Mouse (Mus musculus) kidney, postnatal 14 days (tissue): ENCODE results near the gene Ripk3.

ENCODE experiments used
- DNase-seq: peaks from one replicate; pipeline ENCODE4 v3.0.0; 2022; ENCODE audit warnings: mixed read lengths

Ripk3 gene

GRCm38 (mm10) chr14:55793946-55794345 is 5.3 kb upstream of the Ripk3 start:
- peak; percentile 2 for DNase-seq

- DNase-seq, result peak; percentile 0
Measured at GRCm38 (mm10) chr14:55793461-55793860, 4.8 kb upstream of the Ripk3 start.

GRCm38 (mm10) chr14:55787731-55788130 is 934 bp downstream of the Ripk3 start:
- no peak for DNase-seq

- peak; percentile 12 for DNase-seq
Measured at GRCm38 (mm10) chr14:55785195-55785594, 3.5 kb downstream of the Ripk3 start.

DNA sequence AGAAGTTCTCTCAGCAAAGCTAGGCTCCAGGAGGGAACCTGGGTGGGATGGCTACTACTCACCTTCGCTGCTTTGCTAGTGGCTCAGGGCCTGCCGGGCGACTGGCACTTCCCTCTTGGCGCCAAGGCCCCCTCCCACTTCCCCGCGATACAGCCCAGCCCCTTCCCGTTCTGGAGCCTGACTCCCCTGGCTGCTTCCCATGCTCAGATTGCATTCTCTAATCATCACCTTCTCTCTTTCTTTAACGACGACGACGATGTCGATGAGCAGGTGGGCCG is 4.8 kb downstream of the Ripk3 start, which contains the start of gene Adcy4:
Gene Adcy4, minus strand, starts transcription at position 138 of the 278 bp plus-strand sequence.
- peak; percentile 48 for DNase-seq

- peak; percentile 66 for DNase-seq
Measured at GRCm38 (mm10) chr14:55783171-55783957, 5.3 kb downstream of the Ripk3 start.

GRCm38 (mm10) chr14:55782361-55782960 is 6.2 kb downstream of the Ripk3 start:
- no peak for DNase-seq

DNA sequence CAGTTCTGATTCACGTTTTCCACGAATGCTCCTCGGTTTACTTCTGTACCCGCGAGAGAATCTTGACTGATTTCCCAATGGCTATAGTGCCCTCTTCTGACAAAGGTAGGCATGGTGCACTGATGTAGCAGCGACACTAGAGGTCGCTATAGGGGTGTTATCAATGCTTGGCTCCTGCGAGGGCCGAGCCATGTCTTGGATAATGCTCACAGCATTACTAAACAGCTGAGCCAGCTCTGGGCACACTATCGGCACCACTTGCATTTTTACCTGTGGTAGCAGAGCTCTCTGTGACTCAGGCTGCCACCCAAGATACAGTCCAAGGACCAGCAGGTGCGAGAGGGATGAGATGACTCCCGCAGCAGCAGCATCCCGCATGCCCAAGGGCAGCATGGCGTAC is 7.4 kb downstream of the Ripk3 start:
- DNase-seq, result peak; percentile 81

GRCm38 (mm10) chr14:55780736-55781135 is 7.9 kb downstream of the Ripk3 start:
- no peak for DNase-seq

DNA sequence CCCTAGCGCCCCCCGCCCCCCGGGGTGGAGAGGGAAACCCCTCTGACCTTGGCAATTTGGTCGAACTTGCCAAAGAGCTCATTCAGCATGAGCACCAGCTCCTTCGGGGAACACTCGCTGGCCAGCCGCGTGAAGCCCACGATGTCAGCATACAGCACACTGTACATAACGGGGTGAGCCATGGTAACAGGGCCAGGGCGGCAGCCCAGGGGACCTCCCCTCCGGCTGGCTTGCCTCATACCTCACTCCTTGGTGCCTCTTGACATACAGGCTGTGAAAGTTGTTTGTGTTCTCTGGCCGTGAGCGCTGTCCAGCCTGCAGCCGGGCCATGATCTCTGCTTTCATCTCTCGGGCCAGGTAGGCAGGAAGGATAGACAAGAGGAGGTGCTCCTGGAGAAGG is 9.0 kb downstream of the Ripk3 start:
- no peak for DNase-seq

GRCm38 (mm10) chr14:55778686-55779085 is 10.0 kb downstream of the Ripk3 start:
- DNase-seq, result no peak

DNA sequence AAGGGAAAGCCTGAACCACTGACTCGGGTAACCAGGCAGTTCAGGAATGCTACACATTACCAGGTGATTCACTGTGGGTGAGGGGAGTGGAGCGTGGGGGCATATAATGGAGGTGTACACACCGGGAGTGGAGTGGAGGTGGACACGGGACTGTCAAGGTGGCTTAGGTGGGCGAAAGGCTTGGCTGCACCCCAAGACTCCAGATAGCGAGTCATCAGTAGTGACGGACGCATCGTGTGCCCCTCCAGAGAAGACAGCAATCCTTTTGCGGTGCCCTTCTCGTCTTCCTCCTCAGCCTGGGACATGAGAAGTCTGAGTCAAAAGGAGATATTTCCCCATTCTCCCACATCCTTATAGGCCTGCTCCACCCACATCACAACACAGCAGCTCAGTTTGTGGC is 10.9 kb downstream of the Ripk3 start:
- no peak for DNase-seq

GRCm38 (mm10) chr14:55777176-55777575 is 11.5 kb downstream of the Ripk3 start:
- no peak for DNase-seq

DNA sequence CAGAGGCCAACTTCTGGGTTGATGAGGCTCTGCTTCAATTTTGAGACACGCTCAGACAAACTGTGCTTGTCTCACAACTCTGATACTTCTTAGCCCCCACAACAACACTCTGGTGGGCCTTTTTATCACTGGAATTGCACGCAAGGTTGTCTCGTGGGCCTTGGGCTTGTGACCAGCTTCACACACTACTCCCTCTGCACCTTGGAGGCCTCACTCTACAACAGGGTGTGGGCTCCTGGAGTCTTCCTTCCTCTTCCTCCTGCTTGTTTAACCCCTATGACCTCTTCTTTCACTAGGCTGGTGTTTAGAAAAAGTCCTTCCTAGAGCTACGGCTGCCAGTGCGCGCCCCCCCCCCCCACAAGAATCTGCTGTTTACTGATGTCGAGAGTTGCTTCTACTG is 12.0 kb downstream of the Ripk3 start:
- DNase-seq, result no peak

- DNase-seq, result no peak
Measured at GRCm38 (mm10) chr14:55769087-55769703, 19.5 kb downstream of the Ripk3 start.

DNA sequence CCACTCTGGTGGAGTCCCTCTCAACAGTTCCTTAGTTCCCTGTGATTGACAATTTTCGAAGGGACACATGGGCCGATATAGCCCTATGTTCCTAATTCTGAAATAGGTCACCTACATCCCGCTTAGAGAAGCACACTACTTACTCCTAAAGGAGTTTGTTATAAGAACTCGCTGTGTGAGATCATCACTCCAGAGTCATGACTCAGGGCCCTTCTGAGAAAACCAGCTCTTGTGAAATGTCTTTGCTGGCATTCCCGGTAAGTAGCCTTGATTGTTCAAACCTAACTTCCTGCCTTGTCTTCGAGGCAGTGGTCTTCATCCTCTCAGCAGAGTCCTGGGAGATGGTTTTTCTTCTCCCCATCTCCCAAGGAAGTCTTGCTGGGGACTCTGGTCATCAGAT is 20.1 kb downstream of the Ripk3 start:
- DNase-seq, result no peak

- peak; percentile 84 for DNase-seq
Measured at GRCm38 (mm10) chr14:55767519-55768414, 20.9 kb downstream of the Ripk3 start.

- no peak for DNase-seq
Measured at GRCm38 (mm10) chr14:55765696-55766095, 23.0 kb downstream of the Ripk3 start, which contains the start of gene Ltb4r1. TSS of gene Ltb4r1 (plus strand) at chr14:55765962.

DNA sequence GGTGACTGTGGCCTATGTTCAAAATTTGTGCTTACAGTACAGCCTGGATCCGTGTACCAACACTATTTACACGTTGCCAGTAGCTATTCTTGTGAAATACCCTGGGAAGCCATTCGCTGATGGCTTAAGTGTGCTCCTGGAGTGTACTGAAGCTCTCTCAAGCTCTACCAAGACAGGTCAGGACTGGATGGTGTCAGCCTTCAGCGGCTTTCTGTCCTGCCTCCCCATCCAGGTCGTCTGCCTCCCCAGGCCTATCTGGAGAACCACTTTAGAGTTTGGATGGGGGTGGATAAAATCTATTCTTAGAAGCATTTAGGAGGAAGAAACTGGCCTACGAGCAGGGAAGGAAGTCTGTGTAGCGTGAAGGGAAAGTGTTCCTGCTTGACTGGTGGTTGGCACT is 25.5 kb downstream of the Ripk3 start:
- DNase-seq, result peak; percentile 21

DNA sequence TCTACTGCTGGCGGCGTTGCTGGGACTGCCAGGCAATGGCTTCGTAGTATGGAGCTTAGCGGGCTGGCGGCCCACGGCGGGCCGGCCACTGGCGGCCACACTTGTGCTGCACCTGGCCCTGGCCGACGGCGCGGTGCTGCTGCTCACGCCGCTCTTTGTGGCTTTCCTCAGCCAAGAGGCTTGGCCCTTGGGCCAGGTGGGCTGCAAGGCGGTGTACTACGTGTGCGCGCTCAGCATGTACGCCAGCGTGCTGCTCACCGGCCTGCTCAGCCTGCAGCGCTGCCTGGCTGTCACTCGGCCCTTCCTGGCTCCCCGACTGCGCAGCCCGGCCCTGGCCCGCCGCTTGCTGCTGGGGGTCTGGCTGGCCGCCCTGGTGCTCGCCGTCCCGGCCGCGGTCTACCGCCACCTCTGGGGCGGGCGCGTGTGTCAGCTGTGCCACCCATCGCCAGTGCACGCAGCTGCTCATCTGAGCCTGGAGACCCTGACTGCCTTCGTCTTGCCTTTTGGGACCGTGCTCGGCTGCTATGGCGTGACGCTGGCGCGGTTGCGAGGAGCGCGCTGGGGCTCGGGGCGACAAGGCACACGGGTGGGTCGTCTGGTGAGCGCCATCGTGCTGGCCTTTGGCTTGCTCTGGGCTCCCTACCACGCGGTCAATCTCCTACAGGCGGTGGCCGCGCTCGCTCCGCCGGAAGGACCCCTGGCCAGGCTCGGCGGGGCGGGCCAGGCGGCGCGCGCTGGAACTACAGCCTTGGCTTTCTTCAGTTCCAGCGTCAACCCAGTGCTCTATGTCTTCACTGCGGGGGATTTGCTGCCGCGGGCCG is 26.5 kb downstream of the Ripk3 start:
- peak; percentile 67 for DNase-seq

- no peak for DNase-seq
Measured at GRCm38 (mm10) chr14:55761163-55761562, 27.5 kb downstream of the Ripk3 start, which contains the start of gene Ltb4r2. TSS of gene Ltb4r2 (plus strand) at chr14:55761428.

DNA sequence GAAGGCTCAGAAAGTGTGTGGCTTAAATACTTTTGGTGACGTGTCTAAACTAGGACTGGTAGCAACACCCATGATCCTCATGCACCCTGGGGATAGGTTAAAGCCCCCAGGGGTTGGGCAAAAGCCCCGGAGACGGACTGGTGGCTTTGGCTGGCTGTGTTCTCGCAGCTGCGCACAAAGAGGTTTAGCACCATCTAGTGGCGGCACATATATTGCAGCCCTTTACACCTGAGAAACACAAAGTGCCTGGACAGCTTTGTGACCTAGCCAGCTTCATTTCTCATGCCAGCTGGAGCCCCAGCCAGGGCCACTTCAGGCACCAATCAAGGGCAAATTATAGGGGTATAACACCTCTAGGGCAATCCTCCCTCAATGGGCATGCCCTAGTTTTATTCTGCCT is 28.5 kb downstream of the Ripk3 start:
- DNase-seq, result peak; percentile 92
